Mouse (Mus musculus): ENCODE measurements around the gene Eprs.

- TF ChIP-seq CTCF (IDR thresholded peaks at IDR 0.05) = no peak
- no peak for TF ChIP-seq EP300 (IDR thresholded peaks at IDR 0.05)
These were observed 7.1 kb downstream of the Eprs start for GRCm38 (mm10) chr1:185369979-185370378.

Measured in lung, postnatal 0 days (tissue).